Mouse (Mus musculus): ENCODE data around the gene Mtx2. TPM values are rescaled to one million over a fixed set of nuclear protein-coding genes. Genes with fewer than 3 reads are reported as not detected.

The Mtx2 gene
- polyA plus RNA-seq, 2 experiments, result 72.4 to 121 TPM

GRCm38 (mm10) chr2:74822654-74823053, 2.9 kb upstream of the Mtx2 start:
- ATAC-seq (ENCODE audit: low FRiP score, low read depth), result no peak
- H3K4me2 ChIP-seq (replicated peaks; ENCODE audit: low read depth, low read length, severe bottlenecking), result no peak overlapping the region
- no peaks in the 10 kb centered on the region for H3K27me3 ChIP-seq (ENCODE audit: control insufficient read depth, insufficient read depth, low read length)
- WGBS, result 64% methylated on average over 5 of the region's 5 CpGs
- no peak for DNase-seq (ENCODE audit: low spot score)
- H3K4me1 ChIP-seq (ENCODE audit: control insufficient read depth, insufficient read depth, low read length), result 0 out of 2 replicates have a peak, but pooled peaks cover 3% of the 10 kb centered on the region
- H3K27ac ChIP-seq (replicated peaks; ENCODE audit: low read depth, low read length), result no peak overlapping the region
- no peak for TF ChIP-seq POLR2A (IDR thresholded peaks at IDR 0.05; ENCODE audit: borderline replicate concordance, extremely low read depth, insufficient read depth, insufficient read length)
- no peak overlapping the region for H3K9ac ChIP-seq (ENCODE audit: low read depth, low read length, severe bottlenecking)
- H3K4me3 ChIP-seq (replicated peaks; ENCODE audit: low read length), result no peak overlapping the region
- H3K36me3 ChIP-seq (ENCODE audit: control insufficient read depth, insufficient read depth, low read length), result no peaks in the 10 kb centered on the region
- H3K9me3 ChIP-seq (ENCODE audit: control insufficient read depth, low read length), result no peaks in the 10 kb centered on the region

DNA sequence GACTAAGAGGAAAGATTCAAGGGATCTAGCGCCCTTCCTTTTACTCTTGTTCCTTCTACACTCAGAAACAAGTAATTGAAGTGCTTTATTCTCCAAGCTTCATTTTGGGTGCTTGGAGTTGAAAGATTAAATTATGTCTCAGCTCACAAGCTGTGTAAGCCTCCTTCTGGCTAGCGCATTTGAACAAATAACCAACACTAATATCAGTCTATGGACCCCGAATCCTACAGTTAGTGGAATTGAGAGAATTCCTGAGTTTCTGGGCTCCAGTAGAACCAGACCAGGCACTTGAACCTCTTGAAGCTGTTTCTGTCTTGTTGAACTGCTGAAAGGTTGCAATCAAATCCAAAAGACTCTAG, 253 bp upstream of the Mtx2 start:
- H3K27ac ChIP-seq (replicated peaks; ENCODE audit: low read depth, low read length), result peak overlapping the region; percentile 85
- TF ChIP-seq POLR2A (IDR thresholded peaks at IDR 0.05; ENCODE audit: borderline replicate concordance, extremely low read depth, insufficient read depth, insufficient read length), result no peak
- DNase-seq (ENCODE audit: low spot score), result no peak

DNA sequence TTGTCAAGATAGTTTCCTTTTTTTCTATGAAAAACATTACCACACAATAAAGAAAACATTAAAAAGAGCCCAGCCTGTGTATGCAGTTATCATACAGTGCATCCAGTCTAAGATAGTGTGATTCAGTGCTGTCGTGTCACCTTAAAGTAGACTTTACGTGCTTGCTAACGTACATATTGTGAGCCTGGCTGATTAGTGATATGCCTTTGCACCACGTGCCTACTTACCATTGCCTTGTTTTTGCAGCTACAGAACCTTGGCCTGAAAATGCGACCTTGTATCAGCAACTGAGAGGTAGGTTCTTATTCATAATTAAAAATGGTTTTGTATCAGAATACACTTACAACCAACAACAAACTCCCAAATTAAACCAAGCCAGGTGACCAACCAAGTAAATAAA, 21.4 kb downstream of the Mtx2 start:
- H3K27ac ChIP-seq (replicated peaks; ENCODE audit: low read depth, low read length), result no peak overlapping the region
- H3K27me3 ChIP-seq (ENCODE audit: control insufficient read depth, insufficient read depth, low read length), result no peaks in the 10 kb centered on the region
- H3K9me3 ChIP-seq (ENCODE audit: control insufficient read depth, low read length), result no peaks in the 10 kb centered on the region
- DNase-seq (ENCODE audit: low spot score), result no peak
- no peak for ATAC-seq (ENCODE audit: low FRiP score, low read depth)
- H3K4me2 ChIP-seq (replicated peaks; ENCODE audit: low read depth, low read length, severe bottlenecking), result no peak overlapping the region
- H3K4me1 ChIP-seq (ENCODE audit: control insufficient read depth, insufficient read depth, low read length), result 0 out of 2 replicates have a peak, but pooled peaks cover 3% of the 10 kb centered on the region
- no peaks in the 10 kb centered on the region for H3K36me3 ChIP-seq (ENCODE audit: control insufficient read depth, insufficient read depth, low read length)
- TF ChIP-seq POLR2A (IDR thresholded peaks at IDR 0.05; ENCODE audit: borderline replicate concordance, extremely low read depth, insufficient read depth, insufficient read length), result no peak
- no peak overlapping the region for H3K9ac ChIP-seq (ENCODE audit: low read depth, low read length, severe bottlenecking)
- H3K4me3 ChIP-seq (replicated peaks; ENCODE audit: low read length), result no peak overlapping the region
- WGBS, result 62% methylated on average over 5 of the region's 5 CpGs

More for the DNA sequence above, 253 bp upstream of the Mtx2 start:
- no peaks in the 10 kb centered on the region for H3K9me3 ChIP-seq (ENCODE audit: control insufficient read depth, low read length)
- H3K36me3 ChIP-seq (ENCODE audit: control insufficient read depth, insufficient read depth, low read length), result no peaks in the 10 kb centered on the region
- peak overlapping the region; percentile 71 for H3K4me2 ChIP-seq (replicated peaks; ENCODE audit: low read depth, low read length, severe bottlenecking)
- no peak; the same call in 1 of the 2 replicates for ATAC-seq (ENCODE audit: low FRiP score, low read depth)
- H3K27me3 ChIP-seq (ENCODE audit: control insufficient read depth, insufficient read depth, low read length), result no peaks in the 10 kb centered on the region
- H3K4me3 ChIP-seq (replicated peaks; ENCODE audit: low read length), result peak overlapping the region; percentile 93
- WGBS, result 72% methylated on average over 3 of the region's 3 CpGs
- peak overlapping the region; percentile 94 for H3K9ac ChIP-seq (ENCODE audit: low read depth, low read length, severe bottlenecking)
- 0 out of 2 replicates have a peak, but pooled peaks cover 3% of the 10 kb centered on the region for H3K4me1 ChIP-seq (ENCODE audit: control insufficient read depth, insufficient read depth, low read length)

DNA sequence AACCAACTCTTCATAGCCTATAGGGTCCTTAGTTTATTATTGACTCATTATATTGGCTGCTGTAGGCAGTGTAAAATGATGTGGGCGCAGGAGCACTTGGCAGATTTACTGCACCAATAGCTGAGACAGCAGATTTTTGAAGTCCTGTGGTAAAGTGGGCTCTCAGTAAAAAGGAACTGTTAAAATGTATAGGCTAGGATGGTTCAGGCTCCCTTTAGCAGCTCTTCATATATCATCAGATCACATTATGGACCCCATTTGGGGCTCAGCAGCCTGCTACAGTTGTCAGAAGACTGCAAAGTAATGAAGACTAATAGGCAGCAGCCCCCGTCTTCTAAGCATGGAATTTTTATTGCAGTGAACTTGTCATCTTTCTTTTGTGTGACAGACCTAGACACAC, 21.9 kb downstream of the Mtx2 start:
- 29% methylated on average over 2 of the region's 2 CpGs for WGBS
- TF ChIP-seq POLR2A (IDR thresholded peaks at IDR 0.05; ENCODE audit: borderline replicate concordance, extremely low read depth, insufficient read depth, insufficient read length), result no peak
- ATAC-seq (ENCODE audit: low FRiP score, low read depth), result no peak
- Histone ChIP-seq H3K4me3 (replicated peaks; ENCODE audit: low read length) (no peak overlapping the region), H3K9me3 (ENCODE audit: control insufficient read depth, low read length) (no peaks in the 10 kb centered on the region), H3K4me2 (replicated peaks; ENCODE audit: low read depth, low read length, severe bottlenecking) (no peak overlapping the region), H3K4me1 (ENCODE audit: control insufficient read depth, insufficient read depth, low read length) (0 out of 2 replicates have a peak, but pooled peaks cover 3% of the 10 kb centered on the region), H3K27me3 (ENCODE audit: control insufficient read depth, insufficient read depth, low read length) (no peaks in the 10 kb centered on the region), H3K36me3 (ENCODE audit: control insufficient read depth, insufficient read depth, low read length) (no peaks in the 10 kb centered on the region), H3K27ac (replicated peaks; ENCODE audit: low read depth, low read length) (no peak overlapping the region), H3K9ac (ENCODE audit: low read depth, low read length, severe bottlenecking) (no peak overlapping the region)
- no peak for DNase-seq (ENCODE audit: low spot score)

- WGBS, result 73% methylated on average over 1 of the region's 1 CpGs
- no peak overlapping the region for H3K4me3 ChIP-seq (replicated peaks; ENCODE audit: low read length)
- H3K9ac ChIP-seq (ENCODE audit: low read depth, low read length, severe bottlenecking), result no peak overlapping the region
- H3K4me2 ChIP-seq (replicated peaks; ENCODE audit: low read depth, low read length, severe bottlenecking), result no peak overlapping the region
- ATAC-seq (ENCODE audit: low FRiP score, low read depth) (no peak), DNase-seq (ENCODE audit: low spot score) (no peak)
- no peaks in the 10 kb centered on the region for H3K27me3 ChIP-seq (ENCODE audit: control insufficient read depth, insufficient read depth, low read length)
- H3K4me1 ChIP-seq (ENCODE audit: control insufficient read depth, insufficient read depth, low read length), result 0 out of 2 replicates have a peak, but pooled peaks cover 3% of the 10 kb centered on the region
- H3K36me3 ChIP-seq (ENCODE audit: control insufficient read depth, insufficient read depth, low read length), result no peaks in the 10 kb centered on the region
- TF ChIP-seq POLR2A (IDR thresholded peaks at IDR 0.05; ENCODE audit: borderline replicate concordance, extremely low read depth, insufficient read depth, insufficient read length), result no peak
- H3K27ac ChIP-seq (replicated peaks; ENCODE audit: low read depth, low read length), result no peak overlapping the region
- no peaks in the 10 kb centered on the region for H3K9me3 ChIP-seq (ENCODE audit: control insufficient read depth, low read length)
Observed at GRCm38 (mm10) chr2:74850036-74850435, 24.4 kb downstream of the Mtx2 start.

DNA sequence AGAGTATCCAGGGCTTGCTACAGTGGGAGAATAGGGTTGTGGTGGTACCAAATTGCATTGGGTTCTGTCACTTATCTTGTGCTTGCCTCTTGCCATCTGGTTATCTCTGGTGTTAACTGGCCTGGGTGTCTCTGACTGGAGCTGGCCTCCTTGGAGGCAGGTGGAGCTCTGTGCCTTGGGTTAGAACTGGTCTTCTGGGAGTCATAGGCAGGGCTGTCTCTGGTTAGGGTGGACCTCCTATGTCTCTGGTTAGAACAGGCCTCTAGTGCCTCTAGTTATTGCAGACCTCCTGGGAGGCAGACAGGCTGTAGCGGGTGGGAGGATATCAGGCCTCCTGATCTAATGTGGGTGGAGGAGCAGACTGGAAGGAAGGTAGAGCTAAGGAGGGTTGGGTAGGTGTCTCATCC, 36.5 kb downstream of the Mtx2 start:
- WGBS, result 78% methylated on average over 1 of the region's 1 CpGs
- Histone ChIP-seq H3K9ac (ENCODE audit: low read depth, low read length, severe bottlenecking) (no peak overlapping the region), H3K4me3 (replicated peaks; ENCODE audit: low read length) (no peak overlapping the region), H3K36me3 (ENCODE audit: control insufficient read depth, insufficient read depth, low read length) (no peaks in the 10 kb centered on the region), H3K4me1 (ENCODE audit: control insufficient read depth, insufficient read depth, low read length) (no peaks in the 10 kb centered on the region), H3K4me2 (replicated peaks; ENCODE audit: low read depth, low read length, severe bottlenecking) (no peak overlapping the region), H3K27ac (replicated peaks; ENCODE audit: low read depth, low read length) (no peak overlapping the region), H3K27me3 (ENCODE audit: control insufficient read depth, insufficient read depth, low read length) (no peaks in the 10 kb centered on the region), H3K9me3 (ENCODE audit: control insufficient read depth, low read length) (no peaks in the 10 kb centered on the region)
- no peak for DNase-seq (ENCODE audit: low spot score)
- no peak for ATAC-seq (ENCODE audit: low FRiP score, low read depth)
- no peak for TF ChIP-seq POLR2A (IDR thresholded peaks at IDR 0.05; ENCODE audit: borderline replicate concordance, extremely low read depth, insufficient read depth, insufficient read length)

Measured in limb, embryonic 14.5 days (tissue).